Mouse (Mus musculus) small intestine, adult 2 months (tissue): ENCODE data around the gene Mgat4c. TPM values are rescaled to one million over a fixed set of nuclear protein-coding genes. Genes with fewer than 3 reads are reported as not detected.
"Not testable (repeated sequence)": the region's sequence is repeated elsewhere in the genome, so short reads cannot be mapped to it uniquely, and the experiment has no call there.

Experiments
- H3K27ac ChIP-seq: fragments of 200-500 bp; 2 replicates; pipeline ENCODE4 v1.5.1; 2012; ENCODE audit warnings: low read depth, low read length, control low read depth, inconsistent platforms; ENCODE audit not compliant: insufficient read depth
- H3K27me3 ChIP-seq: fragments of 200-500 bp; 2 replicates; pipeline ENCODE4 v1.6.1; 2012; ENCODE audit warnings: mild to moderate bottlenecking, moderate library complexity, low read length, inconsistent platforms; ENCODE audit not compliant: control insufficient read depth, insufficient read depth
- H3K36me3 ChIP-seq: fragments of 200-500 bp; 2 replicates; pipeline ENCODE4 v1.6.1; 2012; ENCODE audit warnings: mild to moderate bottlenecking, low read length, control low read depth, inconsistent platforms; ENCODE audit not compliant: control insufficient read depth, insufficient read depth
- H3K4me1 ChIP-seq: fragments of 200-500 bp; 2 replicates; pipeline ENCODE4 v1.6.1; 2012; ENCODE audit warnings: low read length, inconsistent platforms, mixed read lengths; ENCODE audit not compliant: control insufficient read depth, insufficient read depth, insufficient read length
- H3K4me3 ChIP-seq: fragments of 200-500 bp; 2 replicates; pipeline ENCODE4 v1.5.1; 2012; ENCODE audit warnings: low read depth, mild to moderate bottlenecking, control low read depth, inconsistent platforms, low read length, moderate library complexity
- CTCF ChIP-seq: fragments of 200-500 bp; IDR thresholded peaks from 2 replicates; pipeline ENCODE4 v1.5.1; 2012; ENCODE audit warnings: low read depth, mild to moderate bottlenecking, control low read depth, inconsistent platforms, low read length, moderate library complexity, mixed read lengths; ENCODE audit not compliant: insufficient replicate concordance, insufficient read length; ENCODE audit errors: extremely low read depth
- POLR2A ChIP-seq: fragments of 200-500 bp; IDR thresholded peaks from 2 replicates; pipeline ENCODE4 v1.6.1; 2012; ENCODE audit warnings: low read depth, mild to moderate bottlenecking, control low read depth, inconsistent platforms, low read length, moderate library complexity
- WGBS: fragments of 180-500 bp; shearing (Covaris S2); methylation state at CpG from one replicate; pipeline ENCODE4 v1.1.7; 2018; 5-methylcytosine and 5-hydroxymethylcytosine counted together
- polyA plus RNA-seq: library from polyadenylated mRNA; depleted of rRNA; stranded (reverse); fragments of >200 nt; gene quantifications from 2 replicates; pipeline ENCODE4 v1.2.3, GENCODE M21; 2012

The Mgat4c gene
- polyA plus RNA-seq, 1 experiment, result 1.3 TPM

- peaks cover 3% of the 10 kb centered on the region; the same call in 1 of the 2 replicates for H3K4me1 ChIP-seq
- WGBS, result 29% methylated on average over 4 of the region's 4 CpGs
- TF ChIP-seq POLR2A (no peak), CTCF (no peak)
- H3K36me3 ChIP-seq, result no peaks in the 10 kb centered on the region
- H3K4me3 ChIP-seq, result peak overlapping the region; percentile 31
- H3K27me3 ChIP-seq, result no peaks in the 10 kb centered on the region
- H3K27ac ChIP-seq, result peak overlapping the region; percentile 21; the same call in 1 of the 2 replicates
Observed at GRCm38 (mm10) chr10:102374061-102374460, 692.8 kb downstream of the Mgat4c start.

GRCm38 (mm10) chr10:102377377-102377776 lies 696.1 kb downstream of the Mgat4c start:
- TF ChIP-seq POLR2A, result no peak
- TF ChIP-seq CTCF, result no peak
- Histone ChIP-seq H3K27me3 (no peaks in the 10 kb centered on the region), H3K27ac (peak overlapping the region; percentile 7; the same call in 1 of the 2 replicates), H3K4me1 (peaks cover 3% of the 10 kb centered on the region; the same call in 1 of the 2 replicates), H3K4me3 (no peak overlapping the region), H3K36me3 (no peaks in the 10 kb centered on the region)
- WGBS, result 22% methylated on average over 4 of the region's 4 CpGs

GRCm38 (mm10) chr10:102389223-102389622 lies 707.9 kb downstream of the Mgat4c start:
- Histone ChIP-seq H3K27me3 (no peaks in the 10 kb centered on the region), H3K4me1 (no peaks in the 10 kb centered on the region), H3K4me3 (no peak overlapping the region), H3K36me3 (no peaks in the 10 kb centered on the region), H3K27ac (no peak overlapping the region)
- 70% methylated on average over 1 of the region's 1 CpGs for WGBS
- TF ChIP-seq POLR2A, result no peak
- TF ChIP-seq CTCF, result no peak

GRCm38 (mm10) chr10:102417654-102418272 lies 736.5 kb downstream of the Mgat4c start:
- H3K4me1 ChIP-seq, result no peaks in the 10 kb centered on the region
- H3K27ac ChIP-seq, result no peak overlapping the region
- no peak for TF ChIP-seq POLR2A
- TF ChIP-seq CTCF, result no peak
- H3K36me3 ChIP-seq, result no peaks in the 10 kb centered on the region
- H3K27me3 ChIP-seq, result no peaks in the 10 kb centered on the region
- H3K4me3 ChIP-seq, result no peak overlapping the region
- WGBS, result 69% methylated on average over 2 of the region's 2 CpGs

- not testable (repeated sequence) for H3K36me3 ChIP-seq, H3K27me3 ChIP-seq, H3K27ac ChIP-seq, H3K4me1 ChIP-seq, H3K4me3 ChIP-seq
- WGBS, result 5% methylated on average over 7 of the region's 7 CpGs
Observed at GRCm38 (mm10) chr10:102435048-102435447, 753.8 kb downstream of the Mgat4c start.

GRCm38 (mm10) chr10:102435467-102435866 lies 754.2 kb downstream of the Mgat4c start:
- not testable (repeated sequence) for H3K27me3 ChIP-seq
- 27% methylated on average over 6 of the region's 6 CpGs for WGBS

More at GRCm38 (mm10) chr10:102435467-102435866, 754.2 kb downstream of the Mgat4c start:
- not testable (repeated sequence) for H3K4me3 ChIP-seq, H3K27ac ChIP-seq, H3K4me1 ChIP-seq, H3K36me3 ChIP-seq
